Mouse (Mus musculus): ENCODE measurements around the gene Mical3.

DNA sequence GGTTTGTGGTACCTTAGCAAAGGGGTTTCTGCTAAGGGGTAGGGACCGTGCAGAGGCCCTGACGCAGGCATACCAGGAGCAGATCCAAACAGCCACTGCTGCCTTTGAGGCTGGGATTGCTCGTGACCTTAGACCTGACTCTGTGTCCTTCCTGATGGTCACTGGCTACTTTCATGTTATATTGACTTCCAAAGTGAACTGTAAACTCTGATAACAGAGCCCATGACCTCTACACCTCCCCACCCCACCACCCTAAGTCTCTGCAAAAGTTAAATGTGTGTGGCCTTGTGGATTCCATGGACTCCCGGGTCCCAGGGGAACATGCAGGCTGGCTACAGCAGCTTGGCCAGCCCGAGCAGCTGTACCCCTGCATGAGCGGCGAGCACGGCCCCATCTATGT is 34.4 kb downstream of the Mical3 start:
- TF ChIP-seq POLR2A (IDR thresholded peaks at IDR 0.05; ENCODE audit: insufficient read depth, low read depth, low read length) (no peak), CTCF (IDR thresholded peaks at IDR 0.05) (no peak), EP300 (IDR thresholded peaks at IDR 0.05; ENCODE audit: insufficient read depth, low read depth, low read length) (no peak)
